Mouse (Mus musculus) midbrain, embryonic 12.5 days (tissue): ENCODE measurements around the gene Ino80. TPM values are rescaled to one million over a fixed set of nuclear protein-coding genes. Genes with fewer than 3 reads are reported as not detected.

Experiments used
- ATAC-seq: fragments of 200-750 bp; cut with Nextera tagmentation; 2 replicates; pipeline ENCODE4 v1.8.0; 2017; ENCODE audit warnings: low read depth, moderate TSS enrichment, moderate library complexity; ENCODE audit not compliant: low FRiP score
- H3K27ac ChIP-seq: fragments of 300-500 bp; sonication (generic); replicated peaks from 2 replicates; pipeline ENCODE4 v1.5.1; 2016; ENCODE audit warnings: mild to moderate bottlenecking
- H3K27me3 ChIP-seq: fragments of 300-500 bp; sonication (generic); 2 replicates; pipeline ENCODE4 v1.6.1; 2016; ENCODE audit warnings: mild to moderate bottlenecking
- H3K36me3 ChIP-seq: fragments of 300-500 bp; sonication (generic); 2 replicates; pipeline ENCODE4 v1.6.1; 2016
- H3K4me1 ChIP-seq: fragments of 300-500 bp; sonication (generic); 2 replicates; pipeline ENCODE4 v1.6.1; 2016
- H3K4me2 ChIP-seq: fragments of 300-500 bp; sonication (generic); replicated peaks from 2 replicates; pipeline ENCODE4 v1.6.1; 2016; ENCODE audit warnings: mild to moderate bottlenecking, moderate library complexity
- H3K4me3 ChIP-seq: fragments of 300-500 bp; sonication (generic); 2 replicates; pipeline ENCODE4 v1.5.1; 2016; ENCODE audit warnings: mild to moderate bottlenecking
- H3K9ac ChIP-seq: fragments of 300-500 bp; sonication (generic); replicated peaks from 2 replicates; pipeline ENCODE4 v1.6.1; 2016; ENCODE audit warnings: mild to moderate bottlenecking, moderate library complexity
- H3K9me3 ChIP-seq: fragments of 300-500 bp; sonication (generic); 2 replicates; pipeline ENCODE4 v1.6.1; 2016; ENCODE audit warnings: mild to moderate bottlenecking
- WGBS: fragments of 180-500 bp; shearing (Covaris S2); methylation state at CpG from one replicate; pipeline ENCODE4 v1.1.7; 2016; 5-methylcytosine and 5-hydroxymethylcytosine counted together
- polyA plus RNA-seq: library from polyadenylated mRNA; unstranded; fragments of >200 nt; fragmentation: Nextera tagmentation; extraction: Ambion mirVana; gene quantifications from 2 replicates; pipeline ENCODE4 v1.2.1, GENCODE M21; 2016

The Ino80 gene
- polyA plus RNA-seq, 1 experiment from 2014 or later: 4.5 TPM

- Histone ChIP-seq H3K9me3 (no peaks in the 10 kb centered on the region), H3K9ac (peak overlapping the region; percentile 85), H3K27me3 (peaks cover 42% of the 10 kb centered on the region), H3K4me3 (peak overlapping the region; percentile 70), H3K4me2 (peak overlapping the region; percentile 83), H3K36me3 (no peaks in the 10 kb centered on the region), H3K27ac (peak overlapping the region; percentile 73), H3K4me1 (peaks cover 6% of the 10 kb centered on the region)
- WGBS: 8% methylated on average over 51 of the region's 60 CpGs
- peak; percentile 88 for ATAC-seq
Observed at GRCm38 (mm10) chr2:119337425-119338265, 139.8 kb downstream of the Ino80 start.

- Histone ChIP-seq H3K4me2 (no peak overlapping the region), H3K4me1 (peaks cover 6% of the 10 kb centered on the region), H3K27ac (no peak overlapping the region), H3K27me3 (peaks cover 54% of the 10 kb centered on the region), H3K9ac (no peak overlapping the region), H3K4me3 (no peak overlapping the region), H3K36me3 (no peaks in the 10 kb centered on the region), H3K9me3 (no peaks in the 10 kb centered on the region)
- 77% methylated on average over 10 of the region's 10 CpGs for WGBS
- ATAC-seq: no peak
Observed at GRCm38 (mm10) chr2:119336470-119336869, 141.0 kb downstream of the Ino80 start.

GRCm38 (mm10) chr2:119336002-119336401, 141.5 kb downstream of the Ino80 start:
- Histone ChIP-seq H3K4me3 (no peak overlapping the region), H3K9ac (no peak overlapping the region), H3K36me3 (no peaks in the 10 kb centered on the region), H3K4me1 (peaks cover 6% of the 10 kb centered on the region), H3K27ac (no peak overlapping the region), H3K4me2 (no peak overlapping the region), H3K27me3 (peaks cover 59% of the 10 kb centered on the region), H3K9me3 (no peaks in the 10 kb centered on the region)
- no peak for ATAC-seq
- 80% methylated on average over 2 of the region's 2 CpGs for WGBS

- Histone ChIP-seq H3K36me3 (no peaks in the 10 kb centered on the region), H3K27me3 (peaks cover 63% of the 10 kb centered on the region), H3K9me3 (no peaks in the 10 kb centered on the region), H3K27ac (no peak overlapping the region), H3K4me3 (no peak overlapping the region), H3K9ac (no peak overlapping the region), H3K4me2 (no peak overlapping the region), H3K4me1 (peaks cover 6% of the 10 kb centered on the region)
- no peak for ATAC-seq
- 100% methylated on average over 1 of the region's 1 CpGs for WGBS
Observed at GRCm38 (mm10) chr2:119335535-119335934, 142.0 kb downstream of the Ino80 start.

- H3K27ac ChIP-seq: no peak overlapping the region
- H3K4me2 ChIP-seq: no peak overlapping the region
- no peak overlapping the region for H3K4me3 ChIP-seq
- H3K4me1 ChIP-seq: peaks cover 6% of the 10 kb centered on the region
- no peak for ATAC-seq
- H3K36me3 ChIP-seq: no peaks in the 10 kb centered on the region
- no peaks in the 10 kb centered on the region for H3K9me3 ChIP-seq
- no peak overlapping the region for H3K9ac ChIP-seq
- peaks cover 68% of the 10 kb centered on the region for H3K27me3 ChIP-seq
- WGBS: 72% methylated on average over 7 of the region's 7 CpGs
Observed at GRCm38 (mm10) chr2:119334964-119335525, 142.4 kb downstream of the Ino80 start.

GRCm38 (mm10) chr2:119334135-119334534, 143.4 kb downstream of the Ino80 start:
- Histone ChIP-seq H3K4me3 (no peak overlapping the region), H3K27ac (no peak overlapping the region), H3K4me2 (no peak overlapping the region), H3K4me1 (peaks cover 10% of the 10 kb centered on the region), H3K9me3 (no peaks in the 10 kb centered on the region), H3K27me3 (peaks cover 77% of the 10 kb centered on the region), H3K36me3 (no peaks in the 10 kb centered on the region), H3K9ac (no peak overlapping the region)
- 77% methylated on average over 1 of the region's 1 CpGs for WGBS
- no peak for ATAC-seq

- Histone ChIP-seq H3K36me3 (no peaks in the 10 kb centered on the region), H3K4me2 (no peak overlapping the region), H3K9me3 (no peaks in the 10 kb centered on the region), H3K9ac (no peak overlapping the region), H3K27me3 (peaks cover 93% of the 10 kb centered on the region), H3K4me3 (no peak overlapping the region), H3K27ac (no peak overlapping the region), H3K4me1 (peaks cover 6% of the 10 kb centered on the region)
- ATAC-seq: no peak
- 73% methylated on average over 24 of the region's 24 CpGs for WGBS
Observed at GRCm38 (mm10) chr2:119332177-119332661, 145.3 kb downstream of the Ino80 start.

DNA sequence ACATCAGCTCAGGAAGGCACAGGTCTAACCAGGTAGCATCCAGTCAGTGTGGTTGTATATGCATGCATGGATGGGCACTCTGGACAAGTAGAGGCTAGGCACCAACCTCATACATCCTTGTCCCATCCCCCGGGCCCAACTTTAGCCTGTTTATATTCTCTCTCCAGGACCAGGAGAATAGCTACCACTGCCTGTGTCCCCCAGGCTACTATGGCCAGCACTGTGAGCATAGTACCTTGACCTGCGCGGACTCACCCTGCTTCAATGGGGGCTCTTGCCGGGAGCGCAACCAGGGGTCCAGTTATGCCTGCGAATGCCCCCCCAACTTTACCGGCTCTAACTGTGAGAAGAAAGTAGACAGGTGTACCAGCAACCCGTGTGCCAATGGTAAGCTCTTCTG, 146.7 kb downstream of the Ino80 start:
- peaks cover 19% of the 10 kb centered on the region for H3K4me1 ChIP-seq
- ATAC-seq: no peak
- H3K27ac ChIP-seq: no peak overlapping the region
- H3K36me3 ChIP-seq: no peaks in the 10 kb centered on the region
- H3K27me3 ChIP-seq: peaks cover 95% of the 10 kb centered on the region
- H3K9ac ChIP-seq: no peak overlapping the region
- no peak overlapping the region for H3K4me3 ChIP-seq
- whole genome bisulfite sequencing: 82% methylated on average over 8 of the region's 8 CpGs
- H3K9me3 ChIP-seq: no peaks in the 10 kb centered on the region
- no peak overlapping the region for H3K4me2 ChIP-seq

- H3K4me2 ChIP-seq: no peak overlapping the region
- no peak overlapping the region for H3K27ac ChIP-seq
- WGBS: 60% methylated on average over 3 of the region's 3 CpGs
- peaks cover 97% of the 10 kb centered on the region for H3K27me3 ChIP-seq
- H3K4me3 ChIP-seq: no peak overlapping the region
- H3K36me3 ChIP-seq: no peaks in the 10 kb centered on the region
- H3K4me1 ChIP-seq: peaks cover 33% of the 10 kb centered on the region
- ATAC-seq: no peak
- H3K9ac ChIP-seq: no peak overlapping the region
- no peaks in the 10 kb centered on the region for H3K9me3 ChIP-seq
Observed at GRCm38 (mm10) chr2:119329123-119329817, 148.2 kb downstream of the Ino80 start.

DNA sequence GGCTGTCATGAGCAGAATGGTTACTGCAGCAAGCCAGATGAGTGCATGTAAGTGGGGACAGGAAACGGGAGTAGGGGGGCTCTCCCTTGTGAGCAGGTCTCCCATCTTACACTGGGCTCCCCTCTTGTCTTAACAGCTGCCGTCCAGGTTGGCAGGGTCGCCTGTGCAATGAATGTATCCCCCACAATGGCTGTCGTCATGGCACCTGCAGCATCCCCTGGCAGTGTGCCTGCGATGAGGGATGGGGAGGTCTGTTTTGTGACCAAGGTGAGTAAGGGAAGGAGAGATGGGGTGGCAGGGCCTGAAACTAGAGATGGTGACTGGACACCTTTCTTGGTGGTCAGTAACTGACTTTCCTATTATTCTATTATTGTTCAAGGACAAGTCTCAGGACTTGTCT, 148.9 kb downstream of the Ino80 start:
- Histone ChIP-seq H3K4me2 (no peak overlapping the region), H3K9ac (no peak overlapping the region), H3K9me3 (no peaks in the 10 kb centered on the region), H3K36me3 (no peaks in the 10 kb centered on the region), H3K4me3 (0 out of 2 replicates have a peak overlapping the region, but pooled peaks have one; percentile 0), H3K4me1 (peaks cover 40% of the 10 kb centered on the region), H3K27me3 (peaks cover 98% of the 10 kb centered on the region), H3K27ac (no peak overlapping the region)
- no peak for ATAC-seq
- WGBS: 35% methylated on average over 5 of the region's 5 CpGs

GRCm38 (mm10) chr2:119327942-119328526, 149.5 kb downstream of the Ino80 start:
- no peak overlapping the region for H3K27ac ChIP-seq
- H3K4me1 ChIP-seq: peaks cover 42% of the 10 kb centered on the region
- peak overlapping the region; percentile 64; the same call in 1 of the 2 replicates for H3K4me2 ChIP-seq
- WGBS: 14% methylated on average over 11 of the region's 11 CpGs
- no peaks in the 10 kb centered on the region for H3K9me3 ChIP-seq
- H3K27me3 ChIP-seq: peaks cover 100% of the 10 kb centered on the region
- H3K9ac ChIP-seq: no peak overlapping the region
- H3K4me3 ChIP-seq: 0 out of 2 replicates have a peak overlapping the region, but pooled peaks have one; percentile 0
- no peaks in the 10 kb centered on the region for H3K36me3 ChIP-seq
- no peak for ATAC-seq
